Mouse (Mus musculus) ES-Bruce4 (cell line): ENCODE results near the gene Cep128.

Experiments used
- CTCF ChIP-seq: IDR thresholded peaks from one replicate; pipeline ENCODE4 v1.8.1; 2011; ENCODE audit warnings: low read depth, low read length
- EP300 ChIP-seq: IDR thresholded peaks from 2 replicates; pipeline ENCODE4 v1.6.1; 2011; ENCODE audit warnings: low read depth, low read length; ENCODE audit not compliant: insufficient read depth
- POLR2A ChIP-seq: IDR thresholded peaks from one replicate; pipeline ENCODE4 v1.8.1; 2011; ENCODE audit warnings: low read length; ENCODE audit not compliant: insufficient read depth

- peak; percentile 85 for TF ChIP-seq CTCF
- TF ChIP-seq EP300: no peak
- no peak for TF ChIP-seq POLR2A
Measured at GRCm38 (mm10) chr12:91400232-91401048, 16.2 kb upstream of the Cep128 start.
